Mouse (Mus musculus): ENCODE data around the gene Pias4. TPM values are rescaled to one million over a fixed set of nuclear protein-coding genes. Genes with fewer than 3 reads are reported as not detected.

Gene Pias4
- polyA plus RNA-seq, 1 experiment from 2014 or later = 54.2 TPM

- Histone ChIP-seq H3K27ac (no peak overlapping the region), H3K9me3 (replicated peaks) (no peaks in the 10 kb centered on the region), H3K36me3 (ENCODE audit: poor library complexity, severe bottlenecking) (peaks cover 66% of the 10 kb centered on the region), H3K27me3 (peaks cover 13% of the 10 kb centered on the region), H3K4me1 (no peaks in the 10 kb centered on the region), H3K9ac (no peak overlapping the region), H3K4me2 (no peak overlapping the region), H3K4me3 (no peak overlapping the region)
- ATAC-seq = no peak
- 81% methylated on average over 11 of the region's 11 CpGs for WGBS
Measured at GRCm38 (mm10) chr10:81123500-81123899, 44.2 kb downstream of the Pias4 start.

DNA sequence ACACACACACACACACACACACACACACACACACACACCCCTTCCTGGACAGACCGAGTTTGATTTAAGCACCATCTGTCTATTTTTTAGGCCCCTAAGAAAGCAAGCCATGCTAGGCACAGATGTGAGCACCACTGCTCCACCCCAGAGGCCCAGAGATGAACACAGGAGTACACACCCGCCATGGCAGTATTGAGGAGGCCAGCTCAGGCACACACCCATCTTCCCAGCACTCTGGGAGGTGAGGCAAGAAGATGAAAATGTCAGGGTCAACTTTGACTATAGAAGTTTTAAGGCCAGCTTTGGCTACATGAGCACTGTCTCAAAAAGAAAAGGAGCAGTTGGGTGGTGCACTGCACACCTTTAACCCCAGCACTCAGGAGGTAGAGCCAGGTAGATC is 44.8 kb downstream of the Pias4 start:
- Histone ChIP-seq H3K27me3 (peaks cover 7% of the 10 kb centered on the region), H3K4me2 (no peak overlapping the region), H3K36me3 (ENCODE audit: poor library complexity, severe bottlenecking) (peaks cover 71% of the 10 kb centered on the region), H3K4me3 (no peak overlapping the region), H3K27ac (no peak overlapping the region), H3K9me3 (replicated peaks) (no peaks in the 10 kb centered on the region), H3K4me1 (no peaks in the 10 kb centered on the region), H3K9ac (no peak overlapping the region)
- 85% methylated on average over 2 of the region's 2 CpGs for WGBS
- no peak for ATAC-seq

DNA sequence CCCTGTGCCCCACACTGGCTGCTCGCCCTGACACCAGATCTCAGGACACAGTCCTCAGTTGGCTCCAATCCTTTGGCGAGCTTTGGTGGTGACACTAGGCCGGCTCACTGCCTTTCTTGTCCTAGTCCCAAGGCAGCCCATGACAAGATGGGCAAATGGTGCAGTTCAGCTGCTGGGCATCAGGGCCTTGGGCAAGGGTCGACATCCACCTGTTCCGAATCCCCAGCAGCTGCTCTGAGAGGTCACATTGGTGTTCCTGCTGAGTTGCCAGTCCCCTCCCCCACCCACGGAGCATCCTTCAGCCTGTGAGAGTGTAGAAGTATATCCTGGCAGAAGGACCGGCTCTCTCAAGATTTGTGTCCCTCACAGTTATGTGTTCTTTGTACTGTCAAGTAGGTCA is 47.1 kb downstream of the Pias4 start:
- Histone ChIP-seq H3K27me3 (no peaks in the 10 kb centered on the region), H3K9ac (no peak overlapping the region), H3K9me3 (replicated peaks) (no peaks in the 10 kb centered on the region), H3K36me3 (ENCODE audit: poor library complexity, severe bottlenecking) (peaks cover 91% of the 10 kb centered on the region), H3K4me2 (no peak overlapping the region), H3K27ac (no peak overlapping the region), H3K4me1 (no peaks in the 10 kb centered on the region), H3K4me3 (no peak overlapping the region)
- no peak for ATAC-seq
- WGBS = 91% methylated on average over 7 of the region's 7 CpGs

- ATAC-seq = no peak
- Histone ChIP-seq H3K9ac (no peak overlapping the region), H3K4me3 (no peak overlapping the region), H3K27ac (no peak overlapping the region), H3K27me3 (no peaks in the 10 kb centered on the region), H3K9me3 (replicated peaks) (no peaks in the 10 kb centered on the region), H3K4me1 (no peaks in the 10 kb centered on the region), H3K36me3 (ENCODE audit: poor library complexity, severe bottlenecking) (peaks cover 97% of the 10 kb centered on the region), H3K4me2 (no peak overlapping the region)
- 95% methylated on average over 10 of the region's 10 CpGs for WGBS
Measured at GRCm38 (mm10) chr10:81119625-81120024, 48.1 kb downstream of the Pias4 start.

GRCm38 (mm10) chr10:81112946-81113345 is 54.8 kb downstream of the Pias4 start:
- Histone ChIP-seq H3K4me3 (no peak overlapping the region), H3K4me2 (no peak overlapping the region), H3K4me1 (0 out of 2 replicates have a peak, but pooled peaks cover 2% of the 10 kb centered on the region), H3K27me3 (no peaks in the 10 kb centered on the region), H3K36me3 (ENCODE audit: poor library complexity, severe bottlenecking) (peaks cover 94% of the 10 kb centered on the region), H3K9ac (no peak overlapping the region), H3K9me3 (replicated peaks) (no peaks in the 10 kb centered on the region), H3K27ac (no peak overlapping the region)
- no peak for ATAC-seq
- 93% methylated on average over 6 of the region's 6 CpGs for WGBS

GRCm38 (mm10) chr10:81106113-81106721 is 61.5 kb downstream of the Pias4 start:
- H3K9ac ChIP-seq = peak overlapping the region; percentile 97
- H3K27me3 ChIP-seq = no peaks in the 10 kb centered on the region
- H3K4me2 ChIP-seq = peak overlapping the region; percentile 66
- peaks cover 25% of the 10 kb centered on the region for H3K4me1 ChIP-seq
- peaks cover 32% of the 10 kb centered on the region for H3K36me3 ChIP-seq (ENCODE audit: poor library complexity, severe bottlenecking)
- H3K4me3 ChIP-seq = peak overlapping the region; percentile 84
- ATAC-seq = peak; percentile 88
- WGBS = 0% methylated on average over 35 of the region's 35 CpGs
- no peaks in the 10 kb centered on the region for H3K9me3 ChIP-seq (replicated peaks)
- H3K27ac ChIP-seq = peak overlapping the region; percentile 99

DNA sequence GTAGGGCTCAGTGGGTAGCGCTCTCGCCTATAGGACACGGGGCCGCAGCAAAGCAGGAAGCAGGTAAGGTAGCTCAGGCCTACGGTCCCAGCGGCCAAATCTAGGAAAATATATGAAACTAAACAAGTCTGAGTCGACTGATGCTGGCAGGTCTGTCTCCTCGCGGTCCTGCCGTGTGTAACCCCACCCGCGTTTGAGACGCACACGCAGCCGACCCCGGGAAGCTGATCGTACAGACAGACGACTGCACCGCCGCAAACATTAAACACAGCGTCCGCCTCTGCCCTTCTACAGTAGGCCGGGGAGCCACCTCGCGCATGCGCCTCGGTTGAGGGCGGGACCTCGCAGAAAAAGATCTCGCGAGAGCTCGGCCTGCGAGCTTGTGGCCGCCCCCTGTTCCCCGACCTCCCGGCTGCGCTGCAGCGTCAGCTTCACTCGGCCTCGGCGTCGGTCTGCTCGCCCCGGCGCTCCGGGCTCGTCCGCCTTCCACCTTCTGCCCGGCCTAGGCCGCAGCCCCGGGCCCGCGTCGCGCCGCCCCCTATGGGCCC is 62.1 kb downstream of the Pias4 start, which contains the start of gene Map2k2:
Gene Map2k2, plus strand, starts transcription at position 351 of the 548 bp plus-strand sequence.
- H3K9me3 ChIP-seq (replicated peaks) = no peaks in the 10 kb centered on the region
- H3K27me3 ChIP-seq = no peaks in the 10 kb centered on the region
- peak within 1 kb of the TSS; percentile 97 for H3K9ac ChIP-seq
- H3K4me3 ChIP-seq = peak within 1 kb of the TSS; percentile 84
- peak within 1 kb of the TSS; percentile 99 for H3K27ac ChIP-seq
- peak; percentile 96 for ATAC-seq
- peaks cover 25% of the 10 kb centered on the region for H3K4me1 ChIP-seq
- H3K36me3 ChIP-seq (ENCODE audit: poor library complexity, severe bottlenecking) = peaks cover 26% of the 10 kb centered on the region
- H3K4me2 ChIP-seq = peak within 1 kb of the TSS; percentile 66
- under 1% methylated on average over 56 of the region's 56 CpGs for WGBS

Small RNAs within 50 kb of the gene (microRNA-seq; reads per million reads assigned to microRNA genes)
- gene Mir5615-1 (not detected), gene Mir5615-2 (not detected)

Other genes with a start within 250 kb of the Pias4 start
- gene Lmnb2, start 249.7 kb downstream of the Pias4 start, polyA plus RNA-seq (2015; fragmentation: Nextera tagmentation; extraction: Ambion mirVana) = 54.0 and 54.9 TPM in 2 replicates
- gene Gadd45b, start 237.8 kb downstream of the Pias4 start, polyA plus RNA-seq (2015; fragmentation: Nextera tagmentation; extraction: Ambion mirVana) = 4.9 and 5.1 TPM in 2 replicates
- 14.8 and 17.6 TPM in 2 replicates for gene Gng7, start 153.0 kb downstream of the Pias4 start, polyA plus RNA-seq (2015; fragmentation: Nextera tagmentation; extraction: Ambion mirVana)
- 13.4 and 15.0 TPM in 2 replicates for gene Diras1, start 142.3 kb downstream of the Pias4 start, polyA plus RNA-seq (2015; fragmentation: Nextera tagmentation; extraction: Ambion mirVana)
- 33.4 and 37.8 TPM in 2 replicates for gene Slc39a3, start 130.5 kb downstream of the Pias4 start, polyA plus RNA-seq (2015; fragmentation: Nextera tagmentation; extraction: Ambion mirVana)
- gene Sgta, start 107.7 kb downstream of the Pias4 start, polyA plus RNA-seq (2015; fragmentation: Nextera tagmentation; extraction: Ambion mirVana) = 273 and 305 TPM in 2 replicates
- 55.8 and 60.5 TPM in 2 replicates for gene Thop1, start 97.9 kb downstream of the Pias4 start, polyA plus RNA-seq (2015; fragmentation: Nextera tagmentation; extraction: Ambion mirVana)
- 0.30 and 0.42 TPM in 2 replicates for gene Creb3l3, start 69.0 kb downstream of the Pias4 start, polyA plus RNA-seq (2015; fragmentation: Nextera tagmentation; extraction: Ambion mirVana)
- 200 and 211 TPM in 2 replicates for gene Map2k2, start 62.0 kb downstream of the Pias4 start, polyA plus RNA-seq (2015; fragmentation: Nextera tagmentation; extraction: Ambion mirVana)
- 10.4 and 10.6 TPM in 2 replicates for gene Zbtb7a, start 32.7 kb downstream of the Pias4 start, polyA plus RNA-seq (2015; fragmentation: Nextera tagmentation; extraction: Ambion mirVana)
- 555 and 583 TPM in 2 replicates for gene Eef2, start 8.7 kb upstream of the Pias4 start, polyA plus RNA-seq (2015; fragmentation: Nextera tagmentation; extraction: Ambion mirVana)
- 43.5 and 47.7 TPM in 2 replicates for gene Dapk3, start 15.1 kb upstream of the Pias4 start, polyA plus RNA-seq (2015; fragmentation: Nextera tagmentation; extraction: Ambion mirVana)
- not detected in 2 replicates for gene 4930442H23Rik, start 15.9 kb upstream of the Pias4 start, polyA plus RNA-seq (2015; fragmentation: Nextera tagmentation; extraction: Ambion mirVana)
- gene Nmrk2, start 34.1 kb upstream of the Pias4 start, polyA plus RNA-seq (2015; fragmentation: Nextera tagmentation; extraction: Ambion mirVana) = not detected in 2 replicates
- gene Atcay, start 62.9 kb upstream of the Pias4 start, polyA plus RNA-seq (2015; fragmentation: Nextera tagmentation; extraction: Ambion mirVana) = 44.5 and 54.2 TPM in 2 replicates
- 9.7 and 10.9 TPM in 2 replicates for gene Zfr2, start 65.2 kb upstream of the Pias4 start, polyA plus RNA-seq (2015; fragmentation: Nextera tagmentation; extraction: Ambion mirVana)
- gene Matk, start 85.0 kb upstream of the Pias4 start, polyA plus RNA-seq (2015; fragmentation: Nextera tagmentation; extraction: Ambion mirVana) = 5.6 and 7.4 TPM in 2 replicates
- 134 and 135 TPM in 2 replicates for gene Mrpl54, start 99.0 kb upstream of the Pias4 start, polyA plus RNA-seq (2015; fragmentation: Nextera tagmentation; extraction: Ambion mirVana)
- gene Apba3, start 99.0 kb upstream of the Pias4 start, polyA plus RNA-seq (2015; fragmentation: Nextera tagmentation; extraction: Ambion mirVana) = 28.6 and 32.3 TPM in 2 replicates
- gene Tjp3, start 123.7 kb upstream of the Pias4 start, polyA plus RNA-seq (2015; fragmentation: Nextera tagmentation; extraction: Ambion mirVana) = 6.2 and 7.1 TPM in 2 replicates
- gene Pip5k1c, start 125.0 kb upstream of the Pias4 start, polyA plus RNA-seq (2015; fragmentation: Nextera tagmentation; extraction: Ambion mirVana) = 73.1 and 87.2 TPM in 2 replicates
- gene Cactin, start 153.2 kb upstream of the Pias4 start, polyA plus RNA-seq (2015; fragmentation: Nextera tagmentation; extraction: Ambion mirVana) = 39.9 and 42.0 TPM in 2 replicates
- 2.6 and 3.8 TPM in 2 replicates for gene Tbxa2r, start 160.8 kb upstream of the Pias4 start, polyA plus RNA-seq (2015; fragmentation: Nextera tagmentation; extraction: Ambion mirVana)
- gene Gipc3, start 175.3 kb upstream of the Pias4 start, polyA plus RNA-seq (2015; fragmentation: Nextera tagmentation; extraction: Ambion mirVana) = not detected in 2 replicates
- 60.6 and 61.1 TPM in 2 replicates for gene Hmg20b, start 182.6 kb upstream of the Pias4 start, polyA plus RNA-seq (2015; fragmentation: Nextera tagmentation; extraction: Ambion mirVana)
- 6.3 and 6.8 TPM in 2 replicates for gene Mfsd12, start 189.6 kb upstream of the Pias4 start, polyA plus RNA-seq (2015; fragmentation: Nextera tagmentation; extraction: Ambion mirVana)
- gene 4930404N11Rik, start 197.9 kb upstream of the Pias4 start, polyA plus RNA-seq (2015; fragmentation: Nextera tagmentation; extraction: Ambion mirVana) = 0.44 and 0.45 TPM in 2 replicates
- 117 and 128 TPM in 2 replicates for gene Fzr1, start 210.6 kb upstream of the Pias4 start, polyA plus RNA-seq (2015; fragmentation: Nextera tagmentation; extraction: Ambion mirVana)
- gene Dohh, start 216.5 kb upstream of the Pias4 start, polyA plus RNA-seq (2015; fragmentation: Nextera tagmentation; extraction: Ambion mirVana) = 76.7 and 87.3 TPM in 2 replicates
- gene Gm48551, start 216.5 kb upstream of the Pias4 start, polyA plus RNA-seq (2015; fragmentation: Nextera tagmentation; extraction: Ambion mirVana) = 4.2 and 5.8 TPM in 2 replicates
- 2.1 and 2.3 TPM in 2 replicates for gene Gm48552, start 221.1 kb upstream of the Pias4 start, polyA plus RNA-seq (2015; fragmentation: Nextera tagmentation; extraction: Ambion mirVana)
- 1.8 TPM in 2 replicates for gene Smim24, start 225.1 kb upstream of the Pias4 start, polyA plus RNA-seq (2015; fragmentation: Nextera tagmentation; extraction: Ambion mirVana)